In genomic region chr16:90666271-90666986, GRCm38 (mm10) we compare ENCODE assay signal across 20 mouse cellular contexts.
DNase-seq lines count a peak whose midpoint lies in the region; ATAC-seq lines count a peak whose summit lies in the region.
"Had no signal": no experiment of that assay in that cellular context is flagged by ENCODE, and none has a peak within 500 bp of the region (broad histone marks: within the 10 kb centered on the region; RNA-seq: fewer than 3 reads in every experiment).

No protein-coding gene starts in this region.

- no peak for ATAC-seq in cerebellum, adult (ENCODE audit: insufficient number of reproducible peaks, low FRiP score, low TSS enrichment)
- ATAC-seq: inflammation-experienced regulatory T-cells, adult 6 months had no signal

- peak; percentile 28 to 45 for DNase-seq in frontal cortex, adult 2 months (ENCODE audit: extremely low spot score in 1 of 2, low spot score in 1 of 2)
- no peak for DNase-seq in frontal cortex, postnatal 10 days (ENCODE audit: low spot score in 2 of 2)
- DNase-seq in right cerebral cortex, adult 18-20 months = peak; percentile 41
- no peak for DNase-seq in right cerebral cortex, postnatal 4 days
- peak; percentile 32 to 61 for DNase-seq in left cerebral cortex, adult 9 months (ENCODE audit: low spot score in 2 of 2)
- peak; percentile 23 to 38 for DNase-seq in right cerebral cortex, postnatal 36 days (ENCODE audit: low spot score in 2 of 2)
- DNase-seq in urinary bladder, postnatal 10 days (ENCODE audit: low spot score) = no peak
- DNase-seq: adrenal gland, postnatal 10 days; cerebellum, adult 18-20 months; cerebellum, postnatal 10 days; gastrocnemius, postnatal 14 days; heart, postnatal 14 days; kidney, adult 11 months; kidney, postnatal 14 days; liver; lung, adult 2 months; lung, postnatal 10 days; midbrain, embryonic 14.5 days had no signal

Comparison
In these comparisons a context has a peak if more than half of its experiments do, and no peak if none do; other contexts are left out.
1. DNase-seq: peak in frontal cortex, adult 2 months (2 of 2), right cerebral cortex, adult 18-20 months (single experiment), left cerebral cortex, adult 9 months (2 of 2) and right cerebral cortex, postnatal 36 days (2 of 2); none in frontal cortex, postnatal 10 days (0 of 2), right cerebral cortex, postnatal 4 days (single experiment) and urinary bladder, postnatal 10 days (single experiment).